Mouse (Mus musculus): ENCODE data around the gene Tada2a.

The Tada2a gene

DNA sequence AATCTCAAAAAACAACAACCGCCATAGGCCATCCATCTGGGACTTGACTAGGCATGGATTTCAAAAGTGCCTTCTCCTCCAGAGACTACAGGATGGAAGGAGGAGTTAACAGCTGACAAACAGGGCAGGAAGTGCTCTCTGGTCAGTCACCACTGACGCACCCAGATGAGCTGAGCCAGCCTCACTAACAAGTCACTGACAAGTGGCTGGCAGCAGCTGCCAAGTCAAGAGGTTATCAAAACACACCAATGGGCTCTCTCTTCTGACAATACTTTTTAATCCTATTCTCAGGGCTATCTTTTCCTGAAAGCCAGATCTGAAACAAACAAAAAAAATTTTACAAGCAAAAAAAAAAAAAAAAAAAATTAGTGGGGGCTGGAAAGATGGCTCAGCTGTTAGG is 66.6 kb downstream of the Tada2a start:
- DNase-seq (ENCODE audit: low spot score): peak; percentile 36

DNA sequence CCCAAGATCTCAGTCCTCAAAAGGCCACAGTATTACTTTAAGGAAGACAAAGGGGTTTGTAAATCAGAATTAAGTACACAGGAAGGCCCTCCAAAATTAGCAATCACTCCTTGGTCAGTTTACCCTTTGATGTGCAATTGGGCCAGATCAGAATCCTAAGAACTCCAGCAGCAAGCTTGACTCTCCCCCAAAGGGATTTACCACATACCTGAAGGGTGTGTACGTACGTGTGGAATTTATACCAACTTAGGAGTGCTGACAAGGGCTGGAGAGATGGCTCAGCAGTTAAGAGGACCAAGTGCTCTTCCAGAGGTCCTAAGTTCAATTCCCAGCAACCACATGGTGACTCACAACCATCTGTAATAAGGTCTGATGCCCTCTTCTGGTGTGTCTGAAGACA is 67.5 kb downstream of the Tada2a start:
- no peak for DNase-seq (ENCODE audit: low spot score)

DNA sequence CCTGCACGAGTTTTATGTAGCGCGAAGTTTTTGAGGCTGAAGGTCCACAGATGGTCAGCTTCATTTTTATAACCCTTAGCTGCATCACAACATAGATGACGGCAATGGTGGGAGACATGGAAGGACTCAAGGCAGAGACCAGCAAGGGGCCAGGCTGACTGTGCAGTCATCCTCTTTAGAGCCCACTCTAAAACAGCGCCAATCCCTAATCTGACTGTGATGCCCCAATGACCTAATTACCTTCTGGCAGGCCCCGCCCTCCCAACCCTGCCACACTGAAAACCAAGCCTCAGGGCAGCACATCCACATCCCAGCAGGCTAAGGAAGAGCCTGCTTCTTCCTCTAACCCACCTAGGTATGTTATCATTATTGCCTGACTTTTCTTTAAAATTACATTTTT is 68.8 kb downstream of the Tada2a start:
- DNase-seq (ENCODE audit: low spot score): no peak

DNA sequence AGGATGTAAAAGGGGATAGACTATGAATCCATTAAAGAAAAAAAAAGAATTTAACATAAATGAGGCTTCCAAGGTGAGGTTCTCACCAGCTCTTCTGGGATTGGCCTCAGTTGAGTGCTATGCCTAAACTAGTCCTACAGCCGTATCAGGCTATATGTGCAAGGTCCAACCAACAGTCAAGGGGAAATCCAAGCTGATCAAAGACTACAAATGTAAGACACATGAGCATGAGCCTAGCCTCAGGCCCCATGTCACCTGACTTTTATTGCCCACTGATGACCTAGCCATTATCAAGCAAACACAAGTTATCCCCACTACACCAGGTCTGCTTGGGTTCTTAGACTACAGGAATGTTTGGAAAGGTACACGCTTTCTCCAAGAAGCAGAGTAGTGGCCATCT is 69.6 kb downstream of the Tada2a start:
- DNase-seq (ENCODE audit: low spot score): no peak

DNA sequence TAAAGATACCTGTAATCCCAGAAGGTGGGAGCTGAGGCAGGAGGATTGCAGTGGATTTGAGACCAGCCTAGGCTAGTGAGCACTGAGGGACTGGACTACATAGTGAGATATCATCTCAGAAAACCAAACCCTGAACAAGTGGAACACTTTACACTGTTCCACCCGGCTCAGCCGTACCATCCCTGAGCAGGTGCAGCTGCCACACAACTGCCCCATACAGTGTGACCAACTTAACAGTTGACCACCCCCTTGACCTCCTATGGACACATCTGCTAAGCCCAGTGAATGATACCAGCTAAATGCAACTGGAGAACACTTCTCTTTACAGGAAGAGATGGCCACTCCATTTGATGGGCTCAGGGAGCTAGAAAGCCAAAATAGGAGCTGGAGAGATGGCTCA is 72.0 kb downstream of the Tada2a start:
- DNase-seq (ENCODE audit: low spot score): no peak

DNA sequence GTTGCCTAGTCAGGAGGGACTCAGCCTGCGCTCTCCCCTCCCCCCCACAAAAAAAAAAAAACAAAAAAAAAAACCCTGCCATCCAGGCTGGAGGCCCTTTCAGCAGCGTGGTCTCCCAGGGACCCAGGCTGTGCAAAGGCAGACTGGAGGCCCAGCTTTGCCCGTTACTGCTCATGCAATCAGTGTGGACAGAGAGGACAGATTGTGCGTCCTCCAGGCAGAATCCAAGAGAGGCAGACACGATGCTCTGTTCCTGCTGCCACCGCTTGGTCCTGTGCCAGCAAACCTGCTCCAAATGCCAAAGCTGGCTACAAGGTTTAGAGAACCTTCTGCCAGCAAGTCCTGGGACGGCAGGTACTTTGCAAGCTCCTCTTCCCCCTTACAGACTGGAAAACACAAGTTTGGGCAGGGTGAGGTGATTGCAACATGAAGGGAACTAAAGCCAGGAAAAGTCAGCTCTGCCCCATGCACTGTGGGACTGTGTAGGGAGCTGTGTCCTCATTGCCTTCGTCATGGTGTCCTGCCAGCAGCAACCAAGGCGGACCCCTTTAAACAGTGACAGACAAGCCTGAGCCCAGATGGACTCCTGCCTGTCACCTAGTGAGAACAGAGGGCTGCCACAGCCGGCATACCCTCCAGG is 75.8 kb downstream of the Tada2a start:
- no peak for DNase-seq (ENCODE audit: low spot score)

DNA sequence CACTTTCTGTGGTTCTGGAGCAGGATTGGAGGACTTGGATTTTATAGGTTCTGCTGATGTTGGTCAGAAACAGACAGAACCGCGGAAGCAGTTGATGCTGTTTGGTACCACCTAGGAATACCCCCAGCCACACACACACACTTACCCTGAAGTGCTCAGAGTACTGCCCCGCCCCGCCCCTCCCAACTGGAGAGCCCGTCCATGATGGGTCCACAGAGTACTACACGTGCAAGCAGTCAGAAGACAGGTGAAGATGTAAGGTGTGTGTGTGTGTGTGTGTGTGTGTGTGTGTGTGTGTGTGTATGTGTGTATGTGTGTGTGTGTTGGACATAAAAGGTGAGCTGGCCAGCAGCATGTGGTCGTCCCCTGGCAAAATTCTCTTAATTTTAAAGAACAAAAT is 76.3 kb downstream of the Tada2a start:
- DNase-seq (ENCODE audit: low spot score): no peak

DNA sequence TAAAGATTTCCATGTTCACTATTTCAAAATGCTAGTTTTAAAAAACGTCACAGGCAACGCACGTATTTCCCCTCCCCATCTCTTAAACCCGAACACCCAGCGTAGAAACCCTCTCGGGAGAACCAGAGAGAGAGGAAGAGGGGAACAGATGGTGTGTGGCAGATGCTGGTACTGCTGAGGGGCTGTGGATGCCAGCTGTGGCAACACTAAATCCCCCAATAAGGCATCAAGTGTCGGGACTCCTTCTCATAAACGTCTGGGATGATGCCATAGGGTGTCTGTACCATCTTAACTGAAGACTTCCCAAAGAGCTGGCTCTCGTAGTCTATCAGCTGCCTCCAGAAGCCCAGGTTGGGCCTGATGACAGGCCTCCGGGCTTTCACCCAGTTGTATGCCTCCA is 81.0 kb downstream of the Tada2a start:
- no peak for DNase-seq (ENCODE audit: low spot score)

DNA sequence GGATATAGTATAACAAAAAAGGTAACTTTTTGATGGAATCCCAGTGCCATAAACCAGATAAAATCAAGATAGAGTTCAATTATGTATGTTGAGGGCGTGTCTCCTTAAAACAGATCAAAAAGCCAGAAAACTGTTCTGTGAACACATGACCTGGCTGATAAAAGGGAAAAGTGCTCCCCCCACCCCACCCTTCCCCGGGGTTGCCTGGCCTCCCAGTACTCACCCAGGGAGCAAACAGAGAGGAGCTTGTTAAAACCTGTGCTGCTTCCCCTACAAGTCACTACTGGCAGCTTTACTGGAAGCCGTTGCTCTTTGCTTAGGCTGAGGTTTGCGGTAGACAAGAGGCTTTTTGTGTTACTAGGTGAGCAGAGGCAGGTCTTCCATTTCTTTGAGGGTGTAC is 82.1 kb downstream of the Tada2a start:
- no peak for DNase-seq (ENCODE audit: low spot score)

DNA sequence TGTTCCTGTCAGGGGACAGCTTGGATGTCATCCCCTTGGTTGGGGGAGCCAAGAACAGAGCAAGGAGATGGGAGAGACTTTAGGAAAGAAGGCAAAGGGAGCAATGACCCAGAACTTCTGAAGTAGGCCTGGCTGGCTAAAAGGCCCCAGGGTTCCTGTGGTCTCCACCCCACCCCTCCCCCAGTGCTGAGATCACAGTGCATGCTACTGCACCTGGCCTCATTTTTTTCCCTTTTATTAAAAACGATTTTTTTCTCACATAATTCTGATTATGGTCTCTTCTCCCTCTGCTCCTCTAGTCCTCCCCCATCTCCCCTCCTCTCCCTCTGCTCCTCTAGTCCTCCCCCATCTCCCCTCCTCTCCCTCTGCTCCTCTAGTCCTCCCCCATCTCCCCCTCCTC is 84.4 kb downstream of the Tada2a start:
- DNase-seq (ENCODE audit: low spot score): no peak

DNA sequence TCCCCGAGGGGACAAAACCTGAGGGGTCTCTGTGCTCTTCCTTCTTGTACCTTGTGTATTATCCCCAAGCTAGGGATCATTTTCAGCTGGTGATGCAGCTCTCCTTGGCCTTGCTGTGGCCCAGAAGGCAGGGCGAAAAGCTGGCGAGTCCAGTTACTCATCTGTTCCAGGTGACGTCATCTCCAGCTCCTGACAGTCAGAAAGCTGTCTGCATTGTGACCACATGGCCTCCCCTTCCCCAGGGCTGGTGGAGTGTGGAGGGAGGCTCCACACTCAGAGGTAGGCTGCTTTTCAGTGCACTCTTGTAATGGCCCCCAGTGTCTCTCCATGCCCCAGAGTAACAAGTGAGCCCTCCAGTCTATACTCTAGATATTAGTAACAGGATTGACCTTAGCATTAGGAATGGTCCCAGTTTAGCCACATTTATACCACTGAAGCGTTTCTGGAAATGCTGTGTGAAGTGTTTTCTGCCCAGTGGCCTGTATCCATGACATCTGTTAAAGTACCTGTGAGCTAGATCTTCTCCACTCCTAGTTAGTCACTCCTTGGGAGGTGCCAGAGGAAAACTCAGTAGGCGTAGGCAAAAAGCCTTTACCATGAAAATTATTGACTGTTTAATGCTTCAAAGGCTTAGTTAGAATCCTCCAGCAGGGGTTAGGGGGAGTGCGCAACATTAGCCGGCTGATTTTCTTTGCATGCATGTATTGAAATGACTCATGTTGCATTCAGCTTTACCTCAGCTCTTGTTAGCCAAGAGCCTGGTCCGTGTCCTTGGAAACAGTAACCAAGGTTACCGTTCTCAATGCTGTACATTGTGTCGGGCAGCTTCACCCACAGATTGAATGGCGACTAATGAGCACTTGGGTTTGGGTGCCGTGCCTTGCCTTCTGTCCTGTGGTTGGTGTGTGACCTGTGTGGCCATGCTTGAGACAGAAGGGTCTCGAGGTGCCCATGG is 86.3 kb downstream of the Tada2a start:
- DNase-seq (ENCODE audit: low spot score): peak; percentile 92

DNA sequence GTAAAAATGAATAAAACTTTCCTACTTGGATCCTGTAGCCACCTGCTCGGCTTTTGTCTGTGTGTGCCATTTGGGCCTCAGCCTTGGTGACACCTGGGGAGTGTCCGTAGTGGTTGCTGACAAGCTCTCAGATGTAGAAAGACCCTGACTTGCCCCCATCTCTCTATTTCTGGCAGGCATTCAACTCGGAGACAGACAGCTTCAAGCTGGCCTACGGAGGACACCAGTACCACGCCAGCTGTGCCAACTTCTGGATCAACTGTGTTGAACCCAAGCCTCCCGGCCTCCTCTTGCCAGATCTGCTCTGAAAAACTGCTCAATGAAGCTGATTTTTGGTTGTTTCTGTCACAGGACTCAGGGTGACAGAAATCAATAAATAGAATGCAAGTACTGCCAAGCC is 88.8 kb downstream of the Tada2a start:
- no peak for DNase-seq (ENCODE audit: low spot score)

DNA sequence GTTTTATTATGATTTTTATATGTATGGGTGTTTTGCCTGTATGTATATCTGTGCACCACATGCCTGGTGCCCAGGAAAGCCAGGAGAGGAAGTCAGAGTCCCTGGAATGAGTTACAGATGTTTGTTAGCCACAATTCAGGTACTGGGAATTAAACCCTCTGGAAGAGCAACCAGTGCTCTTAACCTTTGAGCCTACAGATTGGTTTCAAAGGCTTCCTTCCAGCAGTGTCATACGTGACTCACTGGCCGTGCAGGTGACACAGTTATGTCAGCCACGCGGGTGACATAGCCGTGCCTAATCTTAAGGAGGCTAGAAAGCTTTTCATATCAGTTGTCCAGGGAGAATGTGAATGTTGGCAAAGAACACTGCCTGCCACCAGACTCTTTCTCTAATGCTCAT is 95.7 kb downstream of the Tada2a start:
- DNase-seq (ENCODE audit: low spot score): no peak

DNA sequence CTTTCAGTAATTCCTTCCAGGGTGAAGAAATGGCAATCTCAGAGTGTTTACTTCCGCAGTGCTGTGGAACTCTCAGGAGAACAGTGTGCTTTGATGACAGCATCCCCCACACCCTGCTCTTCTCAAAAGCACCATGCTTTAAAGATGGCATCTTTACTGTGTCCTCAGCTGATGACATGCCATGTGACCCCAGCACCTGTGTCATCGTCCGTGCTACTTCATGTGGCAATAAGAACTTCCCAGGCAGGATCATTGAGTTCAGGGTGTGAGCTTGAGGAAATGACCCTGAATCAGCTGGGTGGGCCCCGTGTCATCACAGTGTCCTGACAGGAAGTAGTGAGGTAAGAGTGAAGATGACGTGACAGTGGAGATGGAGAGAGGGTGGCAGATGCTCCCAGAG is 96.8 kb downstream of the Tada2a start:
- no peak for DNase-seq (ENCODE audit: low spot score)

DNA sequence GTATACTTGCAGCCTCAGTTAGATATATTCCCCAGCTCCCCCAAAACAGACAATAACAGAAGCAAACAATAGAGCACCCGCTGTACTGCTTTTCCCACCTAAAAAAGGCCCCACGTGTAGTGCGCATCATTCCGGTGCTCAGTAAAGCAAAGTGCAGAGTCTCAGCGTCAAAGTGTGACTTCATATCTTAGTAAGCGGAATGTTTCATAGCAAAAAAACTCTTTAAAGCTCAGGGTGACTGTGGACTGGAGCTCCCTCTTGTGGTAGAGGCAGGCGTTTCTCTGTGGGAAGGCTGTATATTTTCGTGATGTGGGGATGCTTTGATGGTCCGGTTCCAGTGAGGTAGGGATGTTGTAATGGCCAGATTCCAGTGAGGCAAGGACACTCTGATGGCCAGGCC is 97.4 kb downstream of the Tada2a start:
- peak; percentile 65 for DNase-seq (ENCODE audit: low spot score)

Data from embryo, embryonic 10.5 days (tissue).